Mouse (Mus musculus) thymus, postnatal 0 days (tissue): ENCODE results near the gene Tsfm. TPM values are rescaled to one million over a fixed set of nuclear protein-coding genes. Genes with fewer than 3 reads are reported as not detected.

Experiments used
- DNase-seq: peaks from one replicate; pipeline ENCODE4 v3.0.0-alpha.2; 2015; ENCODE audit warnings: low spot score
- microRNA counts: library from miRNA; unstranded; fragments of <30 nt; microRNA quantifications from one replicate; lab custom pipeline; 2015
- microRNA-seq: library from miRNA; unstranded; fragments of <30 nt; microRNA quantifications from one replicate; pipeline ENCODE4, GENCODE M21; 2016; ENCODE audit warnings: borderline number of aligned reads
- polyA plus RNA-seq: library from polyadenylated mRNA; unstranded; fragments of >200 nt; fragmentation: Nextera tagmentation; extraction: Ambion mirVana; gene quantifications from 2 replicates; pipeline ENCODE4 v1.2.1, GENCODE M21; 2015

The Tsfm gene
- polyA plus RNA-seq, 1 experiment from 2014 or later = 74.9 TPM

- DNase-seq = no peak
Observed at GRCm38 (mm10) chr10:126962271-126962965, 68.2 kb downstream of the Tsfm start.

- DNase-seq = no peak
Observed at GRCm38 (mm10) chr10:126961757-126962156, 68.9 kb downstream of the Tsfm start.

MicroRNAs encoded within 50 kb of the gene (microRNA counts, 519-probe panel; counts per million panel counts)
- microRNA mmu-miR-26a (lab: Ali Mortazavi, UCI) (2,879 counts per million, percentile 73 among the panel's probes with 10 or more counts), microRNA mmu-miR-546 (lab: Ali Mortazavi, UCI) (473 counts per million, percentile 71 among the panel's probes with 10 or more counts)

Small RNA genes lying within 50 kb of the gene (microRNA-seq; reads per million reads assigned to microRNA genes)
- 97.8 reads per million, percentile 45 among the genes with 10 or more reads in this experiment for gene Mir26a-2
- gene Mir546 = not detected

Other genes with a start within 250 kb of the Tsfm start
- gene Atp23, start 129.5 kb downstream of the Tsfm start, polyA plus RNA-seq = 15.8 and 17.5 TPM in 2 replicates
- 30.3 and 34.3 TPM in 2 replicates for gene Ctdsp2, start 52.1 kb downstream of the Tsfm start, polyA plus RNA-seq
- gene Avil, start 30.1 kb downstream of the Tsfm start, polyA plus RNA-seq = 0.98 and 1.0 TPM in 2 replicates
- gene Mettl1, start 10.6 kb upstream of the Tsfm start, polyA plus RNA-seq = 24.7 and 25.5 TPM in 2 replicates
- 0.08 TPM in 1 of 2 replicates, not detected in the other for gene Eef1akmt3, start 10.7 kb upstream of the Tsfm start, polyA plus RNA-seq
- 0.05 and 0.09 TPM in 2 replicates for gene Cyp27b1, start 17.4 kb upstream of the Tsfm start, polyA plus RNA-seq
- 0.30 and 0.52 TPM in 2 replicates for gene March9, start 29.3 kb upstream of the Tsfm start, polyA plus RNA-seq
- 889 and 1,028 TPM in 2 replicates for gene Cdk4, start 32.7 kb upstream of the Tsfm start, polyA plus RNA-seq
- gene Tspan31, start 39.4 kb upstream of the Tsfm start, polyA plus RNA-seq = 49.9 and 60.5 TPM in 2 replicates
- 12.3 and 13.5 TPM in 2 replicates for gene Agap2, start 44.4 kb upstream of the Tsfm start, polyA plus RNA-seq
- gene Os9, start 90.3 kb upstream of the Tsfm start, polyA plus RNA-seq = 90.9 and 95.4 TPM in 2 replicates
- gene B4galnt1, start 134.4 kb upstream of the Tsfm start, polyA plus RNA-seq = 39.2 and 48.6 TPM in 2 replicates
- 1.6 and 2.6 TPM in 2 replicates for gene Slc26a10, start 149.8 kb upstream of the Tsfm start, polyA plus RNA-seq
- gene Arhgef25, start 159.2 kb upstream of the Tsfm start, polyA plus RNA-seq = 3.7 and 4.5 TPM in 2 replicates
- gene Dtx3, start 164.9 kb upstream of the Tsfm start, polyA plus RNA-seq = 42.7 and 47.3 TPM in 2 replicates
- gene Pip4k2c, start 180.7 kb upstream of the Tsfm start, polyA plus RNA-seq = 24.1 and 24.4 TPM in 2 replicates
- 0.13 and 0.32 TPM in 2 replicates for gene Kif5a, start 232.5 kb upstream of the Tsfm start, polyA plus RNA-seq
- 129 and 138 TPM in 2 replicates for gene Dctn2, start 235.5 kb upstream of the Tsfm start, polyA plus RNA-seq